Mouse (Mus musculus) spleen, adult 2 months (tissue): ENCODE data around the gene Fignl1. TPM values are rescaled to one million over a fixed set of nuclear protein-coding genes. Genes with fewer than 3 reads are reported as not detected.

Experiments used
- DNase-seq, 2 experiments: peaks; one replicate each; pipeline versions ENCODE4 v3.0.0 to v3.0.0-alpha.2; 2012 to 2021; ENCODE audit warnings: low spot score in 2 of 2, low read depth in 1 of 2
- H3K27ac ChIP-seq: fragments of 200-500 bp; 2 replicates; pipeline ENCODE4 v1.5.1; 2012; ENCODE audit warnings: low read length, inconsistent platforms; ENCODE audit not compliant: insufficient read depth
- H3K27me3 ChIP-seq: fragments of 200-500 bp; 2 replicates; pipeline ENCODE4 v1.6.1; 2012; ENCODE audit warnings: mild to moderate bottlenecking, moderate library complexity, low read length, inconsistent platforms; ENCODE audit not compliant: control insufficient read depth, insufficient read depth
- H3K36me3 ChIP-seq: fragments of 200-500 bp; 2 replicates; pipeline ENCODE4 v1.6.1; 2012; ENCODE audit warnings: mild to moderate bottlenecking, low read length, inconsistent platforms; ENCODE audit not compliant: control insufficient read depth, insufficient read depth
- H3K4me1 ChIP-seq: fragments of 200-500 bp; 2 replicates; pipeline ENCODE4 v1.6.1; 2011; ENCODE audit warnings: inconsistent platforms; ENCODE audit not compliant: control insufficient read depth, insufficient read depth, insufficient read length
- H3K4me3 ChIP-seq: fragments of 200-500 bp; 2 replicates; pipeline ENCODE4 v1.5.1; 2011; ENCODE audit warnings: mild to moderate bottlenecking, inconsistent platforms; ENCODE audit not compliant: insufficient read depth, insufficient read length; ENCODE audit errors: extremely low read depth
- CTCF ChIP-seq: fragments of 200-500 bp; IDR thresholded peaks from 2 replicates; pipeline ENCODE4 v1.5.1; 2011; ENCODE audit warnings: mild to moderate bottlenecking, inconsistent platforms; ENCODE audit not compliant: insufficient read depth, insufficient read length, insufficient replicate concordance; ENCODE audit errors: extremely low read depth
- POLR2A ChIP-seq: fragments of 200-500 bp; IDR thresholded peaks from 2 replicates; pipeline ENCODE4 v1.6.1; 2011; ENCODE audit warnings: low read depth, low read length, inconsistent platforms
- WGBS: fragments of 180-500 bp; shearing (Covaris S2); methylation state at CpG from one replicate; pipeline ENCODE4 v1.1.7; 2018; 5-methylcytosine and 5-hydroxymethylcytosine counted together
- polyA plus RNA-seq: library from polyadenylated mRNA; depleted of rRNA; stranded (reverse); fragments of >200 nt; gene quantifications from 2 replicates; pipeline ENCODE4 v1.2.3, GENCODE M21; 2012

The Fignl1 gene
- polyA plus RNA-seq, 1 experiment: 4.0 TPM

- Histone ChIP-seq H3K4me1 (no peaks in the 10 kb centered on the region), H3K36me3 (peaks cover 3% of the 10 kb centered on the region), H3K27me3 (no peaks in the 10 kb centered on the region), H3K4me3 (no peak overlapping the region), H3K27ac (no peak overlapping the region)
- WGBS: 88% methylated on average over 1 of the region's 1 CpGs
- no peak for DNase-seq
- TF ChIP-seq CTCF: no peak
- TF ChIP-seq POLR2A: no peak
Observed at GRCm38 (mm10) chr11:11798690-11799089, 10.1 kb downstream of the Fignl1 start.

GRCm38 (mm10) chr11:11794626-11795025, 14.1 kb downstream of the Fignl1 start:
- Histone ChIP-seq H3K27ac (no peak overlapping the region), H3K4me3 (no peak overlapping the region), H3K36me3 (no peaks in the 10 kb centered on the region), H3K4me1 (no peaks in the 10 kb centered on the region), H3K27me3 (no peaks in the 10 kb centered on the region)
- DNase-seq: no peak
- TF ChIP-seq CTCF: no peak
- TF ChIP-seq POLR2A: no peak
- 91% methylated on average over 1 of the region's 1 CpGs for WGBS

DNA sequence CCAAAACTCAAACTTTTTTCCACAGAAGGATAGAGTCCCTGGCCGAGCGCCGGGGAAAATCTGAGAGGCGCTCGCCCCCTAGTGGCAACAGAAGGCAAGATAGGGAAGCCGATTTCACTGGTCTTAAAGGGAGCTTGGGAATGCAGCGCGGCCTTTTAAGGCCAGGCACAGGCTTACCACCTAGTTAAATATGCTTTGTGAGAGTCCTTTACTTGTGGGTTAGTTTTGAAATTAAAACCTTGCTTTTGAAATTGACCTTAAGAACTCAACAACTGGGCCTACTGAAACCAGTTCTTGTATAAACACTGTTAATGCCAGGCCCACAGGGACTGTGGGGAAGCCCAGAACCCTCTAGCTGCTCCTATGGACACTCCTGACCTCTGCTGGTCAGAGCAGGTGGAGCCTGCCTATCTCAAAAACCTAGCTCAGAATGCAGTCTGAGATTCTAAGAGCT, 20.2 kb downstream of the Fignl1 start:
- H3K27ac ChIP-seq: peak overlapping the region; percentile 26; the same call in 1 of the 2 replicates
- no peaks in the 10 kb centered on the region for H3K36me3 ChIP-seq
- 1% methylated on average over 8 of the region's 8 CpGs for WGBS
- DNase-seq: peak; percentile 80
- H3K27me3 ChIP-seq: no peaks in the 10 kb centered on the region
- H3K4me1 ChIP-seq: 0 out of 2 replicates have a peak, but pooled peaks cover 3% of the 10 kb centered on the region
- H3K4me3 ChIP-seq: 0 out of 2 replicates have a peak overlapping the region, but pooled peaks have one; percentile 12
- TF ChIP-seq CTCF: peak; percentile 88
- TF ChIP-seq POLR2A: no peak

- Histone ChIP-seq H3K27ac (no peak overlapping the region), H3K36me3 (no peaks in the 10 kb centered on the region), H3K4me3 (no peak overlapping the region), H3K4me1 (peaks cover 12% of the 10 kb centered on the region), H3K27me3 (no peaks in the 10 kb centered on the region)
- WGBS: 49% methylated on average over 6 of the region's 6 CpGs
- no peak for DNase-seq
- TF ChIP-seq POLR2A: no peak
- no peak for TF ChIP-seq CTCF
Observed at GRCm38 (mm10) chr11:11785457-11785856, 23.3 kb downstream of the Fignl1 start.

- Histone ChIP-seq H3K27ac (peak overlapping the region; percentile 45; the same call in 1 of the 2 replicates), H3K27me3 (no peaks in the 10 kb centered on the region), H3K4me3 (no peak overlapping the region), H3K4me1 (peaks cover 21% of the 10 kb centered on the region), H3K36me3 (no peaks in the 10 kb centered on the region)
- TF ChIP-seq CTCF (no peak), POLR2A (no peak)
- 71% methylated on average over 8 of the region's 8 CpGs for WGBS
- no peak for DNase-seq
Observed at GRCm38 (mm10) chr11:11781728-11782127, 27.0 kb downstream of the Fignl1 start.

DNA sequence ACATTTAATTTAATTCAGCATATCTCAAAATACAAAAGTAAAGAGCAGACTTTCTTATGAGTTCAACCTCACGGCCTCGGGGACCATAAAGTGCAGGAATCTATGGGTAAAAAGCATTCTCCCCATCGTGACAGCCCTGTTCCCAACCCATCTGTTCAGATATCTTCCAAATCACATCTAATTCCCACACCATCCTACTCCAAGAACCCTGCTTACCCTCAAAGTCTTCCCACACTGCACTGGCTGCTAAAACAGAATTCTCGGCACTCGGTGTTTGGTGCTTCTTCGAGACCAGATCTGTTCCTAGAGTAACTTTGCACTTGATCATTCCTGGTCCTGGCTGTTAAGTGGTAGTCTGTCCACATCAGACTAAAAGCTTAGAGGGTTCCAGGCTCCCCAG, 30.4 kb downstream of the Fignl1 start:
- Histone ChIP-seq H3K27me3 (no peaks in the 10 kb centered on the region), H3K36me3 (no peaks in the 10 kb centered on the region), H3K4me3 (no peak overlapping the region), H3K27ac (peak overlapping the region; percentile 37; the same call in 1 of the 2 replicates), H3K4me1 (peaks cover 32% of the 10 kb centered on the region)
- no peak for TF ChIP-seq POLR2A
- TF ChIP-seq CTCF: no peak
- WGBS: 93% methylated on average over 6 of the region's 6 CpGs
- no peak for DNase-seq

DNA sequence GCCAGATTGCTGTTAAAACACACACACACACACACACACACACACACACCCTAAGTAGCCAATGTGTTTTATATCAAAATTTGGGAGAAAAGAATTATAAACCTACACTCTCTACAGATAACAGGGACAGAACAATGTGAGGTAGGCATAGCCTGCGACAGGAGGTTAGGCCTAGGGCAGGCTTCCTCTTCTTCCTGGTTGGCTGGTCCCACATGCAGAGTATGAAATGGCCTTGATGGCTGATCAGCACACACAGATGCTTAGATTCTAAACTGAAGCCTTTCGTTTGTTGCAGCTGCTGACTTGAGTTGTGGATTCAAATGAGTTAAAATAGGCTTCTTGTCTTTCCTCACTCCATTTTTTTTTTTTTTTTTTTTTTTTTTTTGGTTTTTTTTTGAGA, 31.0 kb downstream of the Fignl1 start:
- Histone ChIP-seq H3K36me3 (peaks cover 3% of the 10 kb centered on the region; the same call in 1 of the 2 replicates), H3K27ac (peak overlapping the region; percentile 54; the same call in 1 of the 2 replicates), H3K4me3 (no peak overlapping the region), H3K4me1 (peaks cover 34% of the 10 kb centered on the region), H3K27me3 (no peaks in the 10 kb centered on the region)
- TF ChIP-seq CTCF: no peak
- TF ChIP-seq POLR2A: no peak
- WGBS: 29% methylated on average over 2 of the region's 2 CpGs
- peak in 1 of 2 experiments; percentile 47 for DNase-seq
